Mouse (Mus musculus) hindbrain, postnatal 0 days (tissue): ENCODE measurements around the gene Eefsec. TPM values are rescaled to one million over a fixed set of nuclear protein-coding genes. Genes with fewer than 3 reads are reported as not detected.
A peak's percentile ranks its signal among the peaks of the same experiment; 100 is the strongest.

ENCODE experiments used
- ATAC-seq: fragments of 200-750 bp; cut with Nextera tagmentation; 2 replicates; pipeline ENCODE4 v1.8.0; 2017; ENCODE audit warnings: mild to moderate bottlenecking, moderate TSS enrichment, moderate library complexity
- DNase-seq: peaks from one replicate; pipeline ENCODE4 v3.0.0-alpha.2; 2015; ENCODE audit warnings: low spot score
- H3K27ac ChIP-seq: fragments of 300-500 bp; sonication (generic); 2 replicates; pipeline ENCODE4 v1.5.1; 2014; ENCODE audit warnings: mild to moderate bottlenecking
- H3K27me3 ChIP-seq: fragments of 300-500 bp; sonication (generic); 2 replicates; pipeline ENCODE4 v1.6.1; 2014; ENCODE audit warnings: low read length, mixed read lengths; ENCODE audit not compliant: insufficient read depth
- H3K36me3 ChIP-seq: fragments of 300-500 bp; sonication (generic); 2 replicates; pipeline ENCODE4 v1.6.1; 2014; ENCODE audit warnings: low read length, mixed read lengths; ENCODE audit not compliant: insufficient read depth
- H3K4me1 ChIP-seq: fragments of 300-500 bp; sonication (generic); 2 replicates; pipeline ENCODE4 v1.6.1; 2014; ENCODE audit warnings: antibody characterized with exemption, low read length, mixed read lengths; ENCODE audit not compliant: insufficient read depth
- H3K4me2 ChIP-seq: fragments of 300-500 bp; sonication (generic); 2 replicates; pipeline ENCODE4 v1.6.1; 2014; ENCODE audit warnings: low read depth, mild to moderate bottlenecking, low read length, moderate library complexity, mixed read lengths
- H3K4me3 ChIP-seq: fragments of 300-500 bp; sonication (generic); 2 replicates; pipeline ENCODE4 v1.5.1; 2014; ENCODE audit warnings: low read length
- H3K9ac ChIP-seq: fragments of 300-500 bp; sonication (generic); replicated peaks from 2 replicates; pipeline ENCODE4 v1.6.1; 2014; ENCODE audit warnings: mild to moderate bottlenecking, low read length, moderate library complexity, mixed read lengths
- H3K9me3 ChIP-seq: fragments of 300-500 bp; sonication (generic); 2 replicates; pipeline ENCODE4 v1.6.1; 2016; ENCODE audit warnings: low read length, mixed read lengths
- CTCF ChIP-seq: IDR thresholded peaks from 2 replicates; pipeline ENCODE4 v1.5.1; 2016; ENCODE audit warnings: antibody characterized with exemption, control low read depth, low read depth
- WGBS: fragments of 180-500 bp; shearing (Covaris S2); extraction: QIAGEN DNeasy Blood & Tissue Kit; methylation state at CpG from one replicate; pipeline ENCODE4 v1.1.7; 2014; 5-methylcytosine and 5-hydroxymethylcytosine counted together
- polyA plus RNA-seq: library from polyadenylated mRNA; unstranded; fragments of >200 nt; fragmentation: Nextera tagmentation; extraction: Ambion mirVana; gene quantifications from 2 replicates; pipeline ENCODE4 v1.2.1, GENCODE M21; 2015
- total RNA-seq: library from RNA; depleted of rRNA; stranded (reverse); fragments of >200 nt; gene quantifications from 2 replicates; pipeline ENCODE4 v1.2.3, GENCODE M21; 2014

The Eefsec gene
- total and polyA plus RNA-seq, 2 experiments from 2014 or later: 20.6 to 25.6 TPM

DNA sequence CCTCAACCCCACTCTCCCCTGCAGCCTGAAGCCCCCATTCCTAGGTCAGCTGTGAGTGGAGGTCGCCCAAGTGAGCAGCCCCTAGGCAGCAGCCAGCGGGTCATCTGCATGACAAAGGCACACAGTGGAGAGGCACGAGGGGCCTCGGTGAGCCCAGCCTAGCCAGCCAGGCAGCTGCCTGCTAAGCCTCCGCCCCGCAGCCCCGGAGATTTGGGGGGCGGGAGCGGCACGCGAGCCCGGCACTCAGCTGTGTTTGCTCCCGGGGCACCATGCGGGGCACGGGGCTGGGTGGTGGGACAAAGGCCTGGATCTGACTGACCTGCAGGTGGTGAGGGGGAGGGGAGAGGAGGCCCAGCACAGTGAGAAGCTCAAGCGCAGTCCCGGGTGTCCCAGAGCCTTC, 210.4 kb downstream of the Eefsec start:
- 2% methylated on average over 17 of the region's 17 CpGs for WGBS
- no peak overlapping the region for H3K9ac ChIP-seq
- no peaks in the 10 kb centered on the region for H3K9me3 ChIP-seq
- H3K36me3 ChIP-seq: no peaks in the 10 kb centered on the region
- no peak overlapping the region for H3K4me3 ChIP-seq
- H3K4me1 ChIP-seq: peaks cover 7% of the 10 kb centered on the region; the same call in 1 of the 2 replicates
- H3K4me2 ChIP-seq: 0 out of 2 replicates have a peak overlapping the region, but pooled peaks have one; percentile 10
- no peak overlapping the region for H3K27ac ChIP-seq
- ATAC-seq: no peak
- no peak for TF ChIP-seq CTCF
- no peaks in the 10 kb centered on the region for H3K27me3 ChIP-seq
- peak; percentile 8 for DNase-seq

DNA sequence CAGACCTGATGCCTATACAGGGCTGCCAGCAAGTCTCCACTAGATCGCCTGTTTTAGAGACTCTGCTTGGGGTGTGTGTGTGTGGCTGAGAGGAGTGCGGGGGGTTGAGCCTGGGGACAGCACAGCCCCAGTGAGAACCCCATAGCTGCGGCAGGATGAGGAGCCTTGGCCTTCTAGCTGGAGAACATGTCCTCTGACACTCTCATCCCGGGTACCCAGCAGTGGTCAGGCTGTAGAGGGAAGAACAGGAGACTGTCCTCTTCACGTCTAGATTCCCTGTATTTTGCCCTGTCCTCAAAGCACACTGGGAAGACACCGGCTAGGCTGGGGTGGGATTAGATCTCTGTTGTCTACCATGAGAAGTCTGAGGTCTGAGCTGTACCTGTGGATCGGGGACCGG, 210.9 kb downstream of the Eefsec start:
- DNase-seq (no peak), ATAC-seq (no peak)
- H3K9me3 ChIP-seq: no peaks in the 10 kb centered on the region
- no peak overlapping the region for H3K4me2 ChIP-seq
- H3K4me3 ChIP-seq: no peak overlapping the region
- no peaks in the 10 kb centered on the region for H3K27me3 ChIP-seq
- TF ChIP-seq CTCF: no peak
- H3K27ac ChIP-seq: no peak overlapping the region
- no peaks in the 10 kb centered on the region for H3K36me3 ChIP-seq
- WGBS: 29% methylated on average over 8 of the region's 8 CpGs
- peaks cover 7% of the 10 kb centered on the region; the same call in 1 of the 2 replicates for H3K4me1 ChIP-seq
- no peak overlapping the region for H3K9ac ChIP-seq

DNA sequence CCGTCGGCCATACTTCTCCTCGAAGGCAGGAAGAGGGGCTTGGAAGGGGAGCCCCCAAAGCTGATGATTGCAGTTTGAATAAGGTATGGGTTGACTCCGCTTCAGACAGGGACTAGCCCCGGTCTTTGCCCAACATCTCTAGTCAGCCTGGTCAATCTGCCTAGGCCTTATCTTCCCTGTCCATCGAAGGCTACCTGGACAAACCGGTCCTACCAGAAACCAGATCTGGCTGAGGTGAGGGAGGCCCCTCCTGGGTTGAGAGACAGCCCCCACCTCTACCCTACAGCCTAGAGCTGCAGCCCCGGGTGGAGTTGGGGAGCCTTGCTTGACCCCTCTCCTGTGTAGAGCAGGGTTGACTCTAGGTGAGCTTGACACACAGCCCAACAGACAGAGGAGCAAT, 212.3 kb downstream of the Eefsec start:
- ATAC-seq: no peak
- H3K9ac ChIP-seq: no peak overlapping the region
- TF ChIP-seq CTCF: no peak
- H3K36me3 ChIP-seq: no peaks in the 10 kb centered on the region
- H3K27ac ChIP-seq: no peak overlapping the region
- peaks cover 7% of the 10 kb centered on the region; the same call in 1 of the 2 replicates for H3K4me1 ChIP-seq
- 83% methylated on average over 8 of the region's 8 CpGs for WGBS
- no peaks in the 10 kb centered on the region for H3K9me3 ChIP-seq
- no peaks in the 10 kb centered on the region for H3K27me3 ChIP-seq
- no peak overlapping the region for H3K4me3 ChIP-seq
- DNase-seq: no peak
- H3K4me2 ChIP-seq: no peak overlapping the region

DNA sequence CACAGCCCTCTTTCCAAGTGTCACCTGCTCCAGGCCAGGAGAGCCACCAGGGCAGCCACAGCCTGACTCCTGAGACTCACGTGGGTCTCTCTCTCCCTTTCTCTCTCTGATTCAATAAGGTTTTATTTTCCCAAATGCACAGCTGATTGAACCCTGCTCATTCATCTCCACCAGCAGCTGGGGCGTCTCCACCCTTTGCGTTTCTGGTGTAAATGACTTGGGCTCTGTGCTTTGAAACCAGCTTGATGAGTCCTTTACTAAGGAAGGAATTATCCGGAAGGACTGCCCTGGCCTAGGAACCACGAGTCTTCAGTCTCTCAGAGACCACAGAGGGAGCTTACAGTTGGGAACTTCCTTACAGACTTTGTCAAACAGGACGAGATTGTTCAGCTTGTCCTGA, 214.1 kb downstream of the Eefsec start:
- no peak overlapping the region for H3K4me2 ChIP-seq
- H3K27ac ChIP-seq: no peak overlapping the region
- H3K36me3 ChIP-seq: no peaks in the 10 kb centered on the region
- H3K4me1 ChIP-seq: peaks cover 7% of the 10 kb centered on the region; the same call in 1 of the 2 replicates
- H3K9me3 ChIP-seq: no peaks in the 10 kb centered on the region
- 60% methylated on average over 6 of the region's 6 CpGs for WGBS
- H3K4me3 ChIP-seq: no peak overlapping the region
- no peaks in the 10 kb centered on the region for H3K27me3 ChIP-seq
- no peak for TF ChIP-seq CTCF
- ATAC-seq (no peak), DNase-seq (no peak)
- no peak overlapping the region for H3K9ac ChIP-seq

DNA sequence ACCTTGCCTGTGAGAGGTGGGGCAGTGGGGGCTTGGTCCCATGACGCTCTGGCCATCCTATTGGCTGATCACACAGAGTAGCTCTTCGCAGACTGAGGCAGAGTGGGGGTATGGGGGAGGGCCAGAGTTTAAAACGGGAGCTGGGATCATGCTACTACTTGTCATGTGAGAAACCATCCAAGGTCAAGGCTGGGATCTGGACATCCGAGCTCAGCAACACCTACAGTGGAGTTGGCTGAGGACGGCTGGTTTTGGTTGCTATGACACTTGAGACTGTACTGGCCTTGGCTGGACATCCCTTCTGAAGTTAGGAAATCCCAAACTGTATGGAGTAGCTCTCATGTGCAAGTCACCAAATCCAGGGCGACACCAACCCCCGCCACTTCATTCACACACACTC, 214.5 kb downstream of the Eefsec start:
- Histone ChIP-seq H3K4me3 (no peak overlapping the region), H3K9me3 (no peaks in the 10 kb centered on the region), H3K27ac (no peak overlapping the region), H3K9ac (no peak overlapping the region), H3K4me1 (peaks cover 7% of the 10 kb centered on the region; the same call in 1 of the 2 replicates), H3K27me3 (no peaks in the 10 kb centered on the region), H3K36me3 (no peaks in the 10 kb centered on the region), H3K4me2 (no peak overlapping the region)
- TF ChIP-seq CTCF: no peak
- no peak for DNase-seq
- ATAC-seq: no peak
- WGBS: 78% methylated on average over 7 of the region's 7 CpGs

DNA sequence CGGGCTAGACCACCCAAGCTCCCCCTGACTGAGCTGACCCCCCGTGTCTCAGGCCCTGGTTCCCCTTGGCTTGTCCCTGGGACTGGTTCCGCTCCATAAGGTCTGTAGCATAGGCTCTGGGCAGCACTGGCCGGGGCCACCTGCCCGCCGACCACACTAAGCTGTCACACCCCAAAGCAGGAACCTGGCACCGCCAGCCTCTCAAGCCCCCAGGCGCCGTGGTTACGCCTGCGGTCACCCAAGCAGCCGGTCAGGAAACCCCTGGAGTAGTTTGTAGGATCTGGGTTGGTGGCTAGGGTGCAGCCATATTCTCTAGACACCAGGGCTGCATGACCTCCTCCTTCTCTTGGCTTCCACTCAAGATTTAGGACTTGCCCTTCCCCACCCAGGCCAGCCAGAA, 217.1 kb downstream of the Eefsec start:
- Histone ChIP-seq H3K9me3 (no peaks in the 10 kb centered on the region), H3K27ac (no peak overlapping the region), H3K36me3 (no peaks in the 10 kb centered on the region), H3K9ac (no peak overlapping the region), H3K4me1 (0 out of 2 replicates have a peak, but pooled peaks cover 5% of the 10 kb centered on the region), H3K27me3 (no peaks in the 10 kb centered on the region), H3K4me3 (no peak overlapping the region), H3K4me2 (no peak overlapping the region)
- DNase-seq: no peak
- no peak for ATAC-seq
- no peak for TF ChIP-seq CTCF
- WGBS: 84% methylated on average over 12 of the region's 12 CpGs

DNA sequence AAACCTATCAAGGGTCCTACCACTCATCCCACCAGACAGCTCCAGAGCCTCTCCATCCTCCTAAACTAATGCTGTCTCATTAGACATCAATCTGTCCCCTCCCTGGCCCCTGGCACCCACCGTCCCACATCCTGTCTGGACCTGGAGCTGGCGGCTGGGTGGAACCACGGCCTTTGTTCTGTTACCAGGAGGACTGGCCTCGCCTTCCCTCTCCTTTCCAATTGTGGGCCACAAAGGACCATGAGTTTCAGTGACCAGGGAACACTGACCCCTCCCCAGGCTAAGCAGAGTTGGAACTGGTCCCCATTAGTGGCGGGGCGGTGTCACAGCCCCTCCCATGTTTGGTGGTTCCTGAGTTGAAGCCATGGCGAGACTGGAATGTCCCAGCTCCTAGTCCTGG, 218.8 kb downstream of the Eefsec start:
- no peak overlapping the region for H3K27ac ChIP-seq
- ATAC-seq: no peak
- no peaks in the 10 kb centered on the region for H3K9me3 ChIP-seq
- H3K4me1 ChIP-seq: 0 out of 2 replicates have a peak, but pooled peaks cover 5% of the 10 kb centered on the region
- TF ChIP-seq CTCF: no peak
- H3K36me3 ChIP-seq: no peaks in the 10 kb centered on the region
- no peak overlapping the region for H3K4me3 ChIP-seq
- no peak overlapping the region for H3K4me2 ChIP-seq
- 59% methylated on average over 7 of the region's 7 CpGs for WGBS
- H3K9ac ChIP-seq: no peak overlapping the region
- no peaks in the 10 kb centered on the region for H3K27me3 ChIP-seq
- no peak for DNase-seq
